Mouse (Mus musculus) retina, postnatal 7 days (tissue): ENCODE measurements around the gene Irf6.

Source experiments
- DNase-seq: peaks from one replicate; pipeline ENCODE4 v3.0.0-alpha.2; 2012; ENCODE audit warnings: low read depth, low spot score

The Irf6 gene

GRCm38 (mm10) chr1:193200640-193201382 is 47.9 kb downstream of the Irf6 start:
- DNase-seq: no peak

GRCm38 (mm10) chr1:193201383-193201778 is 48.5 kb downstream of the Irf6 start, which contains the start of gene Traf3ip3:
Gene Traf3ip3 (minus strand): TSS chr1:193201703.
- DNase-seq: no peak

- no peak for DNase-seq
Measured at GRCm38 (mm10) chr1:193203821-193204220, 50.9 kb downstream of the Irf6 start.

- DNase-seq: no peak
Measured at GRCm38 (mm10) chr1:193205431-193205830, 52.5 kb downstream of the Irf6 start.

GRCm38 (mm10) chr1:193207503-193207902 is 54.6 kb downstream of the Irf6 start, which contains the start of gene Lamb3:
Gene Lamb3 (plus strand): TSS chr1:193207699.
- no peak for DNase-seq

GRCm38 (mm10) chr1:193208178-193208577 is 55.3 kb downstream of the Irf6 start:
- no peak for DNase-seq

- DNase-seq: no peak
Measured at GRCm38 (mm10) chr1:193211371-193211770, 58.5 kb downstream of the Irf6 start.

GRCm38 (mm10) chr1:193214053-193214452 is 61.1 kb downstream of the Irf6 start:
- DNase-seq: no peak

- DNase-seq: no peak
Measured at GRCm38 (mm10) chr1:193216000-193216399, 63.1 kb downstream of the Irf6 start.

- no peak for DNase-seq
Measured at GRCm38 (mm10) chr1:193220408-193220807, 67.5 kb downstream of the Irf6 start.
